Mouse (Mus musculus) megakaryocyte, embryonic 14.5 days (primary cell): Measurements from ENCODE around the gene Sarnp. TPM values are rescaled to one million over a fixed set of nuclear protein-coding genes. Genes with fewer than 3 reads are reported as not detected.

Experiments used
- H3K27me3 ChIP-seq: replicated peaks from 2 replicates; pipeline ENCODE3; 2012; ENCODE audit warnings: inconsistent platforms
- H3K36me3 ChIP-seq: replicated peaks from 2 replicates; pipeline ENCODE3; 2012; ENCODE audit warnings: low read length, inconsistent platforms, mixed read lengths
- H3K4me1 ChIP-seq: 2 replicates; pipeline ENCODE4 v1.6.1; 2012; ENCODE audit warnings: inconsistent platforms
- H3K4me3 ChIP-seq: replicated peaks from 2 replicates; pipeline ENCODE3; 2012; ENCODE audit warnings: moderate library complexity, mild to moderate bottlenecking, inconsistent platforms
- H3K9me3 ChIP-seq: 2 replicates; pipeline ENCODE4 v1.6.1; 2012; ENCODE audit warnings: inconsistent platforms
- FLI1 ChIP-seq: IDR thresholded peaks from 2 replicates; pipeline ENCODE4 v1.6.1; 2012; ENCODE audit warnings: low read length, inconsistent platforms, mixed read lengths
- GATA1 ChIP-seq: IDR thresholded peaks from 3 replicates; pipeline ENCODE4 v1.6.1; 2012; ENCODE audit warnings: mixed read lengths, low read length, inconsistent platforms, borderline replicate concordance
- polyA plus RNA-seq: library from polyadenylated mRNA; stranded (reverse); fragments of >175 nt; gene quantifications from 2 replicates; pipeline ENCODE4 v1.2.3, GENCODE M21; 2012; ENCODE audit warnings: low replicate concordance; ENCODE audit not compliant: insufficient read depth

The Sarnp gene
- polyA plus RNA-seq, 1 experiment, result 13.5 TPM

DNA sequence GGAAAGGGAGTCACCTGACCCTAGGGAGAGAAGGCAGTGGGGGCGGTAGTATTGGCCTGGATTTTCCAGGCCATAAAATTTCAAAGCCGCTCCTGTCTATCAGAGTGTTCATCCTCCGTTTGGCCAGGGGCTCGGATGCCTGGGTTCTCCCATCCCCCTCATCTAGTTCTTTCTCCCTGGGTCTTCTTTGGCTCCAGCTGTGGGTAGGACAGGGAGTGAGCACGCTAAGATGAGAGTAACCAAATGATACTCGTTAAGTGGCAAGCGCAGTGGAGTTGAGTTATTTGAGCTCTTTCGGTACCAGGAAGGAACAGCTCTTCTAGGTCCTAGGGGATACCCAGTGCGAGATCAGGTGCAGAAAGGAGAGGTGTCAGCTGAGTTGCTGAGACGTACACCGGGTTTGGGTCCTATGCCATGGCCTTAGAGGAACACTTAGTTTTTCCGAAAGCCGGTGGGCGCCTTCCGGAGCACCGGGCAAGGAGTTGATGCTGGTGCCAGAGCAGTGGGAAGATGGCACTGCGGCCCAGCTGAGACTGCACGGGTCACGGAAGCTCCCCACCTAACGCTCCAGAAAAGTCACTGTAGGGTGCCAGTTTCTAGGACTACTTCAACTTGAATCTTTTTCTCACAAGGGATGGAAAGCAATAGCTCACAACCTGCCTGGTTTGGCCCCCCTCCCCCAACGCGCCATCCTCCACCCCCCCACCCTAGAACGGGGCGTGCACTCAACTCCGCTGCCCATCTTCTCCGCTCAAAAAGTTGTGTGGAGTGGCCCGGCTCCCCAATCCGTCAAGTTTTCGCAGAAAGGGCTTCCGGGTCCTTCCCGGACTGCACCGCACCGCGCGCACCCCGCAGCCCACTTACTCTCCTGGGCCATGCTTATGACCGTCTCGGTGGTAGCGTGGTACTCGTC is 73.5 kb downstream of the Sarnp start:
- Histone ChIP-seq H3K4me1 (peaks cover 47% of the 10 kb centered on the region), H3K9me3 (no peaks in the 10 kb centered on the region), H3K4me3 (peak overlapping the region; percentile 95), H3K36me3 (peaks cover 5% of the 10 kb centered on the region), H3K27me3 (peaks cover 65% of the 10 kb centered on the region)
- no peak for TF ChIP-seq GATA1
- TF ChIP-seq FLI1, result no peak

DNA sequence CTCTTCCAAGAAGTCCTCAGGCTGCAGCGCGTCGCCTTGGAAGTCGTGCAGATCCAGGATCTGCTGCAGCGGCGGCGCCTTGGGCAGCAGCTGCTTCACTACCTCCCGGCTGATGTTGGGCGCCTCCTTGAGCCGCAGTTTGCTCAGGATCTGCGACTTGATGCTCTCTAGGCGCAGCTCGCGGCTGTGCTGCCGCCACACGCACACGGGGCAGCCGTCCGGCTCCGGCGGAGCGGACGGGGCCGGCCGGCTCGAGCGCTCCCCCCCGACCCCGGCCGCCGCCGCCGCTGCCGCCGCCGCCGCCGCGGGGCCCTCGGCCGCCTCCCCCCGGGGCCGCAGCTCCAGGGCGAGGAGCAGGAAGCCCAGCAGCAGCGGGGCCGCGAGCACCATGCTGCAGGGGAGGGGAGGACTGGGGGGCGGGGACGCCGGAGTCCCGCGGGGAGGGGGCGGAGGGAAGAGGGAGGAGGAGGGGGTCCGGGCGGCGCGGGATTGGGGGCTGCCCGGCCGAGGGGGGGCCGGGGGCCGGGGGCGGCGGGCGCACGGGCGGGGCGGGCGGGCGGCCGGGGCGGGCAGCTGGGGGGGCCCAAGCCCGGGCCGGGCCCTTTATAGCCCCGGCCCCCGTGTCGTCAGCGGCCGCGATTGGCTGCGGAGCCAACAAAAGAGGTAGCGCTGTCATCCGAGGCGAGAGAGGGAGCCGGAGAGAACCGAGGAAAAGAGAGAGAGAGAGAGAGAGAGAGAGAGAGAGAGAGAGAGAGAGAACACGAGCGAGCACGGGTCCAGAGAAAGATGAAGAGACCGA is 74.4 kb downstream of the Sarnp start, which contains the start of gene Gdf11:
Gdf11 (minus strand) TSS at position 423 of the 799 bp plus-strand sequence.
- H3K36me3 ChIP-seq, result no peaks in the 10 kb centered on the region
- H3K4me3 ChIP-seq, result peak within 1 kb of the TSS; percentile 95
- TF ChIP-seq FLI1 (no peak), GATA1 (no peak)
- H3K27me3 ChIP-seq, result peaks cover 71% of the 10 kb centered on the region
- H3K9me3 ChIP-seq, result no peaks in the 10 kb centered on the region
- peaks cover 55% of the 10 kb centered on the region for H3K4me1 ChIP-seq

DNA sequence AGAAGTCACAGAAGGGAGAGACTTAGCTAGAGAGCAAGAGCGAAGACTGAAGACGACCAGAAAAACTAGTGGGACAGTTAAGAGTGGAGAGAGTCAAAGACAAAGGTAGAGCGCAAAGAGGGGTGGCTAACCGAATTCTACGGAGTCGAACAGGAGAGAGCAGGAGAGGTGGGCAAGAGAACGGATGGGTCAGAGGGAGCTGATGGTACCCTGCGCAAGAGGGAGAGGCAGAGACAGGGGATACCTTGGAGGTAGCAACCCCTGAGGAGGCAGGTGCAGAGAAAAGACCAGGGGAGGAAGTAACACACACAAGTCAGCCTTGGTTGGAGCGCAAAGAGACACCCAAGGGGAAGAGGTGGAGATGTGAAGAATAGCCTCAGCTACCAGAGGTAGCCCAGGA is 75.1 kb downstream of the Sarnp start:
- Histone ChIP-seq H3K4me3 (peak overlapping the region; percentile 95), H3K27me3 (peaks cover 70% of the 10 kb centered on the region), H3K4me1 (peaks cover 62% of the 10 kb centered on the region), H3K36me3 (no peaks in the 10 kb centered on the region), H3K9me3 (no peaks in the 10 kb centered on the region)
- TF ChIP-seq FLI1 (no peak), GATA1 (no peak)

DNA sequence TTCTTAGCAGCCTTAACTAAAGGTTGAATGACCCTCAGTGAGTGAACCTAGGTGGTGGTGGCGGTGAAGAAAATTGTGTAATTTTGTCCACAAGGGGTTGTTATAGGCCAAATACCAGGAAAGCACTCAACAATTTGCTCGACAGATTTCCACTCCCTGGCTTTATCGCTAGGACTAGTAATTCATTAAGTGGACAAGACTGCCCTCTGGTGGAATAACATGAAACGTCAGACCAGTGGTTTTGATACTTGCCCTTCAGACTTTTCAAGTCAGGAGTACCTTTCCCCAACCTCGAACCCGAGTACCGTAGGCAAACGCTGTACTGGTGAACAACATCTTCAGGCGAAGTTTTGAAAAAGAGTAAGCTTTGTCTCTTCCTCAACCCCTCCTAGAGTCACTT is 78.3 kb downstream of the Sarnp start:
- Histone ChIP-seq H3K4me3 (peak overlapping the region; percentile 86), H3K36me3 (no peaks in the 10 kb centered on the region), H3K27me3 (peaks cover 48% of the 10 kb centered on the region), H3K9me3 (no peaks in the 10 kb centered on the region), H3K4me1 (peaks cover 56% of the 10 kb centered on the region)
- no peak for TF ChIP-seq GATA1
- no peak for TF ChIP-seq FLI1

DNA sequence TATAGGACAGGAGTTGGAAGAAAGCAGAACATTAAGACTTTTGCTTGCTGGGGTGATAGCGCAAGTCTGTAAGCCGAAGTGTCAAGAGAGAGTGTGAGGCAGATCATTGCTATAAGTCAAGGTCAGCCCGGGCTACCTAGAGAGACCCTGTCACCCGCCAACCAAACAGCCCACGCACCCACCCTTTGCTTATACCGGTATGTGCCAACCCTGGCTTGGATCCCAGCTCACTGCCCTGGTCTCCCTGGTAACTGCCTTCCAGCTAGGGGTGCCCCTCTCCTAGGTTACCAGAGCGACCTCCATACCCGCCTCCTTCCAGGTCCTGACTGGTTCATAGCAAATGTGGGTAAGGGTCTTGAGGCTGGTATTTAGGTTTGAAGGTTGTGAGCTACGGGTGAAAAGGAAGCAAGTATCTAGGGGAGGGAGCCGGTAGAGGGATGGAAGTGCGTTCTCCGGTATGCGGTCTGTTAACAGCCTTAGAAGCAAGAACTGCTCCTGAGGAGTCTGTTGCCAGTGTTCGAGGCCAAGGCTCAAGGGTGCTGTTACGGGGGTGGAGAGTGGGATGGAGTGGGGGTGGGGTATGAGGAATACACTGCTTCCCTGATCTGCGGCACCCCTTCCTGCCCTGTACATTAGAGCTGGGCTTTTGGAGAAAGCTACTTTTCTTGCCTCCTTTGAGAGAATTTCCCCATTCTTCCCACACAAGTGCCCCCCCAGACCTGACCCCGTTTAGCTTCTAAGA is 79.0 kb downstream of the Sarnp start:
- TF ChIP-seq FLI1, result no peak
- TF ChIP-seq GATA1, result no peak
- peak overlapping the region; percentile 86 for H3K4me3 ChIP-seq
- H3K9me3 ChIP-seq, result no peaks in the 10 kb centered on the region
- H3K4me1 ChIP-seq, result peaks cover 56% of the 10 kb centered on the region
- H3K36me3 ChIP-seq, result no peaks in the 10 kb centered on the region
- H3K27me3 ChIP-seq, result peaks cover 41% of the 10 kb centered on the region

DNA sequence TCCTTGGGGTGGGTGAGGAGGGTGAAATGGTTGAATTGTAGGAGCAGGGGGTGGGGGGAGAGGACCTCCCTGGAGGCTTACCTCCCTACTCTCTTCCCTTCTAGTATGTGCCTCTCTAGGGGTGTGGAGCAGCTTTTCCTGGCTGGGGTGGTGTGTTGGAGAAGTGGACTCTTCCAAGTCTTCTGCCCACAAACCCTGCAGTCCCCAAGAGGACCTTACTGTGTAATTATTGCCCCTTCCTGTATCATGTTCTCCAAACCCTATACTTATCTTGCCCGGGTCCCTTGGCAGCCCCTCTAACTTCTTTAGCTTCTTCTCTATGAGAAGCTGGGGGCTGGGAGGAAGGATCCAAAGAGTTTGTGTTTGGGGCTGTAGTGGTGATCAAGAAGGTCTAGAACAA is 79.7 kb downstream of the Sarnp start:
- peaks cover 38% of the 10 kb centered on the region for H3K27me3 ChIP-seq
- H3K9me3 ChIP-seq, result no peaks in the 10 kb centered on the region
- no peak for TF ChIP-seq GATA1
- H3K4me1 ChIP-seq, result peaks cover 60% of the 10 kb centered on the region
- no peaks in the 10 kb centered on the region for H3K36me3 ChIP-seq
- no peak overlapping the region for H3K4me3 ChIP-seq

DNA sequence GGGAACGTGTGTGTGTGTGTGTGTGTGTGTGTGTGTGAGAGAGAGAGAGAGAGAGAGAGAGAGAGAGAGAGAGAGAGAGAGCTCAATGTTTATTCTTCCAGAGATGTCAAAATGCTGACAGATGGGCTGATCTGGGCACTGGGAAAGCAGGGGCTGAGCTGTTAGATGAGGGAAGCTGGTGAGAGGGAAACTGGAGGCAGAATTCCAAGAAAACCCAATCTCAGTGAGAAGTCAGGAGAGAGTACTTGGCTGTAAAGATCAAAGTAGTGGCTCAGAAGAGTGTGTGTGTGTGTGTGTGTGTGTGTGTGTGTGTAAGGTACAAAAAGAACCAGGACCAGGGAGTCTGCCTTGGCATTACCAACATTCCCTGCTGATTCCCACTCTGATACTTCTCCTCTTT is 80.4 kb downstream of the Sarnp start:
- Histone ChIP-seq H3K36me3 (no peaks in the 10 kb centered on the region), H3K9me3 (no peaks in the 10 kb centered on the region), H3K27me3 (peaks cover 31% of the 10 kb centered on the region), H3K4me1 (peaks cover 60% of the 10 kb centered on the region), H3K4me3 (no peak overlapping the region)
- TF ChIP-seq GATA1 (no peak), FLI1 (no peak)

DNA sequence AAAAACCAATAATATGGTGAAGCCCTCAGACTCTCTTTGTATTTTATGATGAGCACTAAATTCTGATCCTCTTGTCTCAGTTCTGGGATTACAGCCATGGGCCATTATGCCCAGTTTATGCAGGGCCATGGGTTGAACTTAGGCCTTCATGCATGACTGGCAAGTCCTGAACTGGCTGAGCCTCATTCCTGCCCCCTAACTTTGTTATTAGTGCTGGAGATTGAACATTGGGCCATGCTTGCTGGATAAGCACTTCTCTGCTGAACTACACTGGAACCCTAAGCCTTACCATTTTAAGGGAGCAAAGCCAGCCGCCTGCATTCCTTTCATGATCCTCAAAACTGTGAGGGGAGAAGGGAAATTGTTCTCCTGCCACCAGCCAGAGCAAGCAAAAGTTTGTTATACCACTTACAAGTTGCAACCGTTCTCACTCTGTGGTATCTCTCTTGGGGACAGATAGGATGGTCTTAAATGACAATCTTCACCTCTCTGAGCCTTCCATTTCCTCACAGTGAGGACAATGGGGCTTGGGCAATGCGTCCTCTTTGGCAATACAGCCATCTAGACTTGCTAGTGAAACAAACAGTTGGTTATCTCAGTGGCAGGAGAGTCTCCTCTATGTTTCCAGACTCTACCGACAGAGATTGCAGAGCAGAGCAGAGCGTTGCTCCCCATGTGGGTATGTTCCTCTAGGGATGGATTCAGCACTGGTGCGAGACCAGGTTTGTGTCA is 82.8 kb downstream of the Sarnp start:
- Histone ChIP-seq H3K9me3 (no peaks in the 10 kb centered on the region), H3K27me3 (peaks cover 14% of the 10 kb centered on the region), H3K4me1 (peaks cover 75% of the 10 kb centered on the region), H3K36me3 (no peaks in the 10 kb centered on the region), H3K4me3 (no peak overlapping the region)
- no peak for TF ChIP-seq GATA1
- TF ChIP-seq FLI1, result no peak

DNA sequence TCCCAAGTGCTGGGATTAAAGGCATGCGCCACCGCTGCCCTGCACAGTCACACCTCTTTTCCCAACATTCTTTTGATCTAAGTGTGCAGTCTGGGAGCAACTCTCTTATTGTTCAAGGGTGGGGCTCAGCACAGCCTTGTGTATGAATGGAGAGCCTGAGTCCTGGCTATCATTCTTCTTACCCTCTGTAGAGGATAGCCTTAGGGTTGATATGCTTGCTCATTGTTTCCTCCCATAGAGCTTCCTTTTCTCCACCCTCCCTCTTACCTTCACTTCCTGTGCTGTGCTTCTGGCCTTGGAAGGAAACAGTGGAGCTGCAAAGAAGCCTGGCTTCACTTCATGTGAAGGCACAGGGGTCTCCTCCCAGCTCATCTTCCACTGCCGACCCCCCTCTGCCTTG is 83.6 kb downstream of the Sarnp start, which contains the start of gene Cd63:
Cd63 (plus strand) TSS at position 292 of the 400 bp plus-strand sequence.
- TF ChIP-seq FLI1 (no peak), GATA1 (no peak)
- peak within 1 kb of the TSS; percentile 71 for H3K4me3 ChIP-seq
- no peaks in the 10 kb centered on the region for H3K9me3 ChIP-seq
- H3K36me3 ChIP-seq, result no peaks in the 10 kb centered on the region
- H3K27me3 ChIP-seq, result peaks cover 11% of the 10 kb centered on the region
- peaks cover 69% of the 10 kb centered on the region for H3K4me1 ChIP-seq
